Comparison of ENCODE assay signal across 1 mouse cellular context in genomic region chr12:65061082-65061481, GRCm38 (mm10).
TF ChIP-seq lines count a peak whose summit lies in the region.

No protein-coding gene starts in this region.

TF ChIP-seq in CH12.LX, 34 proteins besides CTCF, POLR2A, EP300 and RAD21 (continued from another document):
- TF ChIP-seq NRF1 (IDR thresholded peaks at IDR 0.05; ENCODE audit: low read depth, low read length) (no peak), UBTF (IDR thresholded peaks at IDR 0.05; ENCODE audit: low read depth, low read length) (no peak), PAX5 (IDR thresholded peaks at IDR 0.05; ENCODE audit: low read length) (no peak), GABPA (IDR thresholded peaks at IDR 0.05; ENCODE audit: insufficient replicate concordance, low read depth, low read length) (no peak), MAZ (IDR thresholded peaks at IDR 0.05; ENCODE audit: low read depth, low read length) (no peak), ZKSCAN1 (IDR thresholded peaks at IDR 0.05; ENCODE audit: borderline replicate concordance, low read depth, low read length) (no peak), RCOR1 (conservative IDR thresholded peaks at IDR 0.05; ENCODE audit: low read depth, low read length) (no peak), ETS1 (conservative IDR thresholded peaks at IDR 0.05; ENCODE audit: low read depth, low read length) (no peak), TCF12 (IDR thresholded peaks at IDR 0.05; ENCODE audit: low read depth, low read length) (no peak), IRF4 (IDR thresholded peaks at IDR 0.05; ENCODE audit: low read depth, low read length) (no peak)
